Mouse (Mus musculus): ENCODE data around the gene Pafah1b3.

DNA sequence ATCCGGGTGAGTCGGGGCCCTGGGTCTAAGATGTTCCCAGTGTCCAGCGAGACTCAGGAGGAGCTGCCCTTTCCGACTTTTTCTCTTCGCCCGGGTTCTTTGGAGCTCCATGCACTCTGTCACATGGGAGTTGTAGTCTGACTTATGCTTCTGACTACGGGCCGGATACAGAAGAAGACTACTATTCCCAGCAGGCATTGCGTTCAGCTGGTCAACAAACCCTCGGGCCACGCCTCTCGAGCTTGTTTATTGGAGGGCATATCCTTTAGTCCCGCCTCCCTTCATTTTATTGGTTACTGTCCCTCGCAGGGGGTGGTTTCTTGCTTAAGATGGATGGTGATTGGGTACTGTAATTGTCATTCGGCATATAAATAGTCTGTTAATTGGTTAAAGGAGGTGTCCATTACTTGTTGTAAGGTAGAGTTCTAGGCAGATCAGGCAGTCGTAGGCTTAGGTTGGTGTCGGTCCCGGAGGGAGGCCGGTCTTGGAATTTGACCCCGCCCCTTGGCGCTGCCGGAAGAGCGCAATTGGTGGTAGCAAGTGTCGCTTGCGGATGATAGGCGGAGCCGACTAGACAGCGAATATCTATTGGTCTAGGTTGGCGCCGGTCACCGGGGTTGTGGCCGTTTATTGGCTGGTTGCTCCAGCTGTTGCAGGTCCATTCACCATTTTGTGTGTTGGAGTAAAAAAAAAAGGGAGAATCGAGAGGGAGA lies 29.9 kb downstream of the Pafah1b3 start:
- peak in 1 of 2 experiments; percentile 53; a peak in 1 of 4 replicates for TF ChIP-seq POLR2A (IDR thresholded peaks at IDR 0.05; ENCODE audit: control insufficient read depth in 1 of 2, insufficient read depth in 1 of 2, low read depth in 1 of 2, low read length in 2 of 2, poor library complexity in 1 of 2)
- TF ChIP-seq MAZ (IDR thresholded peaks at IDR 0.05; ENCODE audit: low read depth, low read length): no peak
- TF ChIP-seq CTCF (IDR thresholded peaks at IDR 0.05 in 2 of 3, conservative IDR thresholded peaks at IDR 0.05 in 1 of 3; ENCODE audit: control insufficient read depth in 1 of 3, insufficient read depth in 1 of 3, low read depth in 2 of 3, low read length in 3 of 3, poor library complexity in 1 of 3, severe bottlenecking in 1 of 3): no peak
- peak; percentile 93 for TF ChIP-seq CHD2 (IDR thresholded peaks at IDR 0.05; ENCODE audit: low read length)
- no peak for TF ChIP-seq MAX (IDR thresholded peaks at IDR 0.05; ENCODE audit: low read length)
- peak; percentile 96 for TF ChIP-seq ZNF384 (IDR thresholded peaks at IDR 0.05; ENCODE audit: low read depth, low read length)
